Mouse (Mus musculus) ES-E14 (cell line): ENCODE data around the gene Serpina11. TPM values are rescaled to one million over a fixed set of nuclear protein-coding genes. Genes with fewer than 3 reads are reported as not detected.

Source experiments
- DNase-seq: peaks from one replicate; pipeline ENCODE4 v3.0.0-alpha.2; 2013; ENCODE audit warnings: low read depth, low spot score
- H3K27ac ChIP-seq: 2 replicates; pipeline ENCODE4 v1.5.1; 2012; ENCODE audit warnings: low read depth, mild to moderate bottlenecking, low read length, moderate library complexity, mixed read lengths; ENCODE audit not compliant: poor library complexity, insufficient read depth, severe bottlenecking
- H3K36me3 ChIP-seq: 2 replicates; pipeline ENCODE4 v1.6.1; 2012; ENCODE audit warnings: mild to moderate bottlenecking, low read length, moderate library complexity, mixed read lengths; ENCODE audit not compliant: control insufficient read depth, poor library complexity, insufficient read depth, severe bottlenecking
- H3K4me1 ChIP-seq, 2 experiments: fragments of 150-350 bp in 1 of 2; sonication (generic) in 1 of 2; 2 replicates each; pipeline ENCODE4 v1.6.1; 2012; ENCODE audit warnings: low read length in 2 of 2, mild to moderate bottlenecking in 1 of 2, mixed read lengths in 1 of 2; ENCODE audit not compliant: control insufficient read depth in 2 of 2, insufficient read depth in 2 of 2, poor library complexity in 1 of 2
- H3K4me3 ChIP-seq, 2 experiments: fragments of 150-350 bp in 1 of 2; sonication (generic) in 1 of 2; 2 replicates each; pipeline ENCODE4 v1.5.1; 2012; ENCODE audit warnings: low read length in 2 of 2, low read depth in 1 of 2, mild to moderate bottlenecking in 1 of 2, mixed read lengths in 1 of 2; ENCODE audit not compliant: insufficient read depth in 1 of 2, poor library complexity in 1 of 2, severe bottlenecking in 1 of 2
- H3K9ac ChIP-seq: 2 replicates; pipeline ENCODE4 v1.6.1; 2012; ENCODE audit warnings: low read depth, mild to moderate bottlenecking, low read length, mixed read lengths; ENCODE audit not compliant: poor library complexity, insufficient read depth, severe bottlenecking
- H3K9me3 ChIP-seq: fragments of 150-350 bp; sonication (generic); 2 replicates; pipeline ENCODE4 v1.6.1; 2012; ENCODE audit warnings: low read depth, mild to moderate bottlenecking, low read length; ENCODE audit not compliant: control insufficient read depth, insufficient read depth
- CHD2 ChIP-seq: IDR thresholded peaks from 2 replicates; pipeline ENCODE4 v1.6.1; 2014; ENCODE audit warnings: mild to moderate bottlenecking, low read depth, low read length, inconsistent platforms
- HCFC1 ChIP-seq: IDR thresholded peaks from 2 replicates; pipeline ENCODE4 v1.6.1; 2012; ENCODE audit warnings: low read length, inconsistent platforms, borderline replicate concordance; ENCODE audit not compliant: insufficient read depth
- MAFK ChIP-seq: IDR thresholded peaks from 2 replicates; pipeline ENCODE4 v1.6.1; 2014; ENCODE audit warnings: mild to moderate bottlenecking, low read depth, low read length, inconsistent platforms; ENCODE audit not compliant: insufficient read depth
- ZC3H11A ChIP-seq: IDR thresholded peaks from 2 replicates; pipeline ENCODE4 v1.6.1; 2012; ENCODE audit warnings: low read depth, mild to moderate bottlenecking, inconsistent platforms, low read length, borderline replicate concordance
- ZNF384 ChIP-seq: IDR thresholded peaks from 2 replicates; pipeline ENCODE4 v1.6.1; 2012; ENCODE audit warnings: low read depth, low read length, inconsistent platforms
- in situ Hi-C, 2 experiments: fragments of 600-800 bp; cut with MboI; formaldehyde crosslinking; loops; one replicate each; pipeline ENCODE4 v1.15.1; 2025; ENCODE audit warnings: low sequenced_read_pairs in 2 of 2, inconsistent platforms in 1 of 2; ENCODE audit not compliant: unreplicated experiment in 2 of 2
- total RNA-seq: library from RNA; depleted of rRNA; stranded (reverse); fragments of 300-350 nt; gene quantifications from 2 replicates; pipeline ENCODE4 v1.2.3, GENCODE M21; 2012

The Serpina11 gene
- total RNA-seq, 1 experiment = not detected

DNA sequence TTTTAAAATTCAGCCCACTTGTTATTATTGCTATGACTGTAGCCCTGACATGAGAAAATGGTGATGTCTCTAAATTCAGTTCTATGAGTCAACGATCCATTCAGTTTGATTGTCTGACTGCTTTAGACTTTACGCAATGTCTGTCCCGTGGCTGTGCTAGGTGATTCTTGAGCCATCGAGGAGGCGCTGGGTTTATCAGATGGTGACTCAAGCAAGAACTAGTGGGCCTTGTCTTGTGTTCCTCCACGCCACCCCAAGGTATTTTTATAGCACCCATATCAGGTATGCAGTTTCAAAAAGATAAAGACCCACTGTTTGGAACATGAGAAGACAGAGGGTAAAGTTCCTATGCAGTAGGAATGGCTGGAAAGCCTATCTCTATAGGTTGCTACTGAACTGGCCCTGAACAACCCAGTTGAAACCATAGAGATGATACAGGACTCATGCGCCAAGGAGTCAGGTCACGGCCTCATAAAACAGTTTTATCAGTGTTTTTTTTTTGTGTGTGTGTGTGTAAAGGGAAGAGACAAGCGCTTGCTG is 20.1 kb downstream of the Serpina11 start:
- TF ChIP-seq ZC3H11A (no peak), ZNF384 (no peak), CHD2 (no peak), MAFK (no peak), HCFC1 (no peak)
- no peak overlapping the region for H3K4me3 ChIP-seq
- in situ Hi-C loops = loop anchor here in 1 of 2 experiments (10.0 kb wide), 1 partner anchor 75 kb away; no protein-coding TSS in a partner anchor
- H3K4me1 ChIP-seq = no peaks in the 10 kb centered on the region
- H3K27ac ChIP-seq = no peak overlapping the region
- H3K36me3 ChIP-seq = no peaks in the 10 kb centered on the region
- DNase-seq = no peak
- no peak overlapping the region for H3K9ac ChIP-seq
- H3K9me3 ChIP-seq = peaks cover 5% of the 10 kb centered on the region

- H3K9ac ChIP-seq = no peak overlapping the region
- no peak for TF ChIP-seq ZNF384
- TF ChIP-seq HCFC1 = no peak
- no peak for TF ChIP-seq ZC3H11A
- no peak for TF ChIP-seq CHD2
- no peak for TF ChIP-seq MAFK
- H3K36me3 ChIP-seq = no peaks in the 10 kb centered on the region
- in situ Hi-C loops = loop anchor here in 1 of 2 experiments (10.0 kb wide), 1 partner anchor 72 kb away; no protein-coding TSS in a partner anchor
- H3K27ac ChIP-seq = no peak overlapping the region
- peaks cover 5% of the 10 kb centered on the region for H3K9me3 ChIP-seq
- DNase-seq = no peak
- H3K4me1 ChIP-seq = no peaks in the 10 kb centered on the region
- H3K4me3 ChIP-seq = no peak overlapping the region
Observed at GRCm38 (mm10) chr12:103966761-103967160, 23.0 kb downstream of the Serpina11 start.

- no peaks in the 10 kb centered on the region for H3K4me1 ChIP-seq
- no peak overlapping the region for H3K4me3 ChIP-seq
- H3K9me3 ChIP-seq = peaks cover 5% of the 10 kb centered on the region
- TF ChIP-seq ZC3H11A = no peak
- TF ChIP-seq HCFC1 = no peak
- no peak for TF ChIP-seq CHD2
- no peak for TF ChIP-seq MAFK
- TF ChIP-seq ZNF384 = no peak
- no peak overlapping the region for H3K27ac ChIP-seq
- H3K36me3 ChIP-seq = no peaks in the 10 kb centered on the region
- DNase-seq = no peak
- H3K9ac ChIP-seq = no peak overlapping the region
- in situ Hi-C loops = loop anchor here in 1 of 2 experiments (10.0 kb wide), 1 partner anchor 68 kb away; no protein-coding TSS in a partner anchor
Observed at GRCm38 (mm10) chr12:103963288-103963687, 26.5 kb downstream of the Serpina11 start.

- H3K4me3 ChIP-seq = no peak overlapping the region
- H3K9me3 ChIP-seq = peaks cover 5% of the 10 kb centered on the region
- H3K4me1 ChIP-seq = no peaks in the 10 kb centered on the region
- DNase-seq = no peak
- in situ Hi-C loops = loop anchor here in 1 of 2 experiments (10.0 kb wide), 1 partner anchor 68 kb away; no protein-coding TSS in a partner anchor
- no peak overlapping the region for H3K9ac ChIP-seq
- no peaks in the 10 kb centered on the region for H3K36me3 ChIP-seq
- TF ChIP-seq ZC3H11A = no peak
- TF ChIP-seq HCFC1 = no peak
- TF ChIP-seq CHD2 = no peak
- no peak for TF ChIP-seq ZNF384
- TF ChIP-seq MAFK = no peak
- H3K27ac ChIP-seq = no peak overlapping the region
Observed at GRCm38 (mm10) chr12:103962860-103963259, 26.9 kb downstream of the Serpina11 start.

DNA sequence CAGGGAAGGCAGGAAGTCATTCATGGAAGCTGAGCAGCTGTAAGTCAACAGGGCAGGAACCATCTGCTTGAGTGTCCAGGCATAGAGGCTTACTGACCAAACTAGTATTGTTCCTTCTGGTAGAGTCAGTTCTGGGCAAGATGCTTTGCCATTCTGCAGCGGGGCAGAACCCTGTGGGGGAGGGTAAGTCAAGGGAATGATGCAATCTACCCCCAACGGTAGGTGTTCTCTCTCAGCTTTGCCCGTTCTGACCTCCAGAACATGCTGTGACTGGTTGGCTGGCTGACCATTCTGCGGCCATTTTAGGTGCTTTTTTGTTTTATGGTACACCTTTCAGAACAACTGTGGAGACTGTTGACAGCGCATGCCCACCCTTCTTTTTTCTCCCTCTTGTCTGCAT is 27.4 kb downstream of the Serpina11 start:
- H3K4me1 ChIP-seq = no peaks in the 10 kb centered on the region
- in situ Hi-C loops = loop anchor here in 1 of 2 experiments (10.0 kb wide), 1 partner anchor 68 kb away; no protein-coding TSS in a partner anchor
- peaks cover 5% of the 10 kb centered on the region for H3K9me3 ChIP-seq
- H3K27ac ChIP-seq = no peak overlapping the region
- no peaks in the 10 kb centered on the region for H3K36me3 ChIP-seq
- no peak overlapping the region for H3K4me3 ChIP-seq
- H3K9ac ChIP-seq = no peak overlapping the region
- TF ChIP-seq ZC3H11A = no peak
- TF ChIP-seq HCFC1 = no peak
- no peak for TF ChIP-seq CHD2
- no peak for TF ChIP-seq MAFK
- TF ChIP-seq ZNF384 = no peak
- no peak for DNase-seq
